Mouse (Mus musculus) midbrain, embryonic 10.5 days (tissue): Measurements from ENCODE around the gene Rabac1. TPM values are rescaled to one million over a fixed set of nuclear protein-coding genes. Genes with fewer than 3 reads are reported as not detected.
A peak's percentile ranks its signal among the peaks of the same experiment; 100 is the strongest.

Experiments
- DNase-seq: peaks from one replicate; pipeline ENCODE4 v3.0.0-alpha.2; 2017; ENCODE audit warnings: low spot score
- H3K27ac ChIP-seq: fragments of 300-500 bp; sonication (generic); replicated peaks from 2 replicates; pipeline ENCODE4 v1.5.1; 2016; ENCODE audit warnings: mild to moderate bottlenecking
- H3K27me3 ChIP-seq: fragments of 300-500 bp; sonication (generic); 2 replicates; pipeline ENCODE4 v1.6.1; 2016; ENCODE audit warnings: low read depth, mild to moderate bottlenecking; ENCODE audit not compliant: poor library complexity, severe bottlenecking
- H3K36me3 ChIP-seq: fragments of 300-500 bp; sonication (generic); 2 replicates; pipeline ENCODE4 v1.6.1; 2016; ENCODE audit warnings: mild to moderate bottlenecking, moderate library complexity
- H3K4me1 ChIP-seq: fragments of 300-500 bp; sonication (generic); 2 replicates; pipeline ENCODE4 v1.6.1; 2016
- H3K4me3 ChIP-seq: fragments of 300-500 bp; sonication (generic); 2 replicates; pipeline ENCODE4 v1.5.1; 2016; ENCODE audit warnings: mild to moderate bottlenecking, moderate library complexity
- H3K9me3 ChIP-seq: fragments of 300-500 bp; sonication (generic); replicated peaks from 2 replicates; pipeline ENCODE4 v1.6.1; 2016; ENCODE audit warnings: mild to moderate bottlenecking
- whole genome bisulfite sequencing: fragments of 180-500 bp; shearing (Covaris S2); methylation state at CpG from one replicate; pipeline ENCODE4 v1.1.7; 2016; 5-methylcytosine and 5-hydroxymethylcytosine counted together
- microRNA-seq: library from miRNA; unstranded; fragments of <30 nt; microRNA quantifications from one replicate; pipeline ENCODE4, GENCODE M21; 2017
- polyA plus RNA-seq: library from polyadenylated mRNA; unstranded; fragments of >200 nt; fragmentation: Nextera tagmentation; extraction: Ambion mirVana; gene quantifications from 2 replicates; pipeline ENCODE4 v1.2.1, GENCODE M21; 2016

Rabac1 gene
- polyA plus RNA-seq, 1 experiment from 2014 or later: 89.0 TPM

DNA sequence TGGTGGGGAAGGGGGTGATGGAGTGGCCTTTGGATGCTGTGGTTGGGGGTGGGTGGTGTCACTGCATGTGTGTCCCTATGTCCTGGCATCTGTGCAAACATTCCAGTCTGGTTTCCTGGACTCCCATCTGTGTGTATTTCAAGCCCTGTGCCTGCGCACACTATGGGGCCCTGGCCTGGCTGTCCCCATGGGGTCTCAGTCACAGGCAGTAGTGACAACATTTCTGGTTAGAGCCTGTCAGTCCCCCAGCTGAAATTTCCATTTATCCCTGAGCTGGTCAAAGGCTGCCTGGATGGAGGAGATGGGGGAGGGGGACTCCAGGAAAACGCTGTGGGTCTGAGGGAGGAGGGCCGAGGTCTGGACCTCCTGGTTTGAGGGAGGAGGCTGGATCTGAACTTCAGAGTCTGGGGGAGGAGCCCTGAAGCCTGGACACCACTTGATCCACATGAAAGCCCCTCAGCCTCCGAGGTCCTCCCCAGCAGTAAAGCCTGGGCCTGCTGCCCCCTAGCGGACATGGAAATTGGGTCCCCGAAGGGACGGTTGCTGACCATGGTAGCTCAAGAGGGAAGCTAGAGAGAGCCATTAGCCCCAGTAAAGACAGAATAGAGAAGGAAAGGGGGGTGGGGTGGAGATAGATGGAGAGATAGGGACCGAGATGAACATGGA is 22.5 kb downstream of the Rabac1 start:
- 0% methylated on average over 8 of the region's 8 CpGs for WGBS
- peak; percentile 88 for DNase-seq
- no peaks in the 10 kb centered on the region for H3K9me3 ChIP-seq
- H3K36me3 ChIP-seq: no peaks in the 10 kb centered on the region
- peak overlapping the region; percentile 36; the same call in 1 of the 2 replicates for H3K4me3 ChIP-seq
- peaks cover 100% of the 10 kb centered on the region for H3K27me3 ChIP-seq
- H3K27ac ChIP-seq: peak overlapping the region; percentile 63
- peaks cover 82% of the 10 kb centered on the region for H3K4me1 ChIP-seq

DNA sequence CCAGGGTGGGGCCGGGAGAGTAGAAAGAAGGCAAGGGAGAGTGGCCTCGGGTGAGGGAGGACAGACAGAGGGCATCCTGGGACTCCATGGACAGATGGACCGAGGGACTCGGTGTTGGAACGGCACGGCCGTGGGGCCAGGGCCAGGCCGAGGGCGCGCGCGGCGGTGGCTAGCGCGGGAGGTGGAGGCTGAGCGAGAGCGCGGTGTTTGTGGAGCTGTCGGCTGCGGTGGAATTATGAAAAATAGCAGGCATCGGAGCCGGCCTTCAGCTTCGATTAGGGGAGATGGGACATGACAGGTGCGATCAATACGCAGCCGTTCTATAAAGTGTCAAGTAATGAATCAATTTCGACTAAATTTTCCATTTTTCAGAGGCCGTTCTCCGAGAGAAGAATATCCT is 23.8 kb downstream of the Rabac1 start:
- Histone ChIP-seq H3K27ac (peak overlapping the region; percentile 47), H3K36me3 (no peaks in the 10 kb centered on the region), H3K4me1 (peaks cover 82% of the 10 kb centered on the region), H3K27me3 (peaks cover 100% of the 10 kb centered on the region), H3K9me3 (no peaks in the 10 kb centered on the region), H3K4me3 (peak overlapping the region; percentile 36)
- 3% methylated on average over 29 of the region's 29 CpGs for WGBS
- no peak for DNase-seq

DNA sequence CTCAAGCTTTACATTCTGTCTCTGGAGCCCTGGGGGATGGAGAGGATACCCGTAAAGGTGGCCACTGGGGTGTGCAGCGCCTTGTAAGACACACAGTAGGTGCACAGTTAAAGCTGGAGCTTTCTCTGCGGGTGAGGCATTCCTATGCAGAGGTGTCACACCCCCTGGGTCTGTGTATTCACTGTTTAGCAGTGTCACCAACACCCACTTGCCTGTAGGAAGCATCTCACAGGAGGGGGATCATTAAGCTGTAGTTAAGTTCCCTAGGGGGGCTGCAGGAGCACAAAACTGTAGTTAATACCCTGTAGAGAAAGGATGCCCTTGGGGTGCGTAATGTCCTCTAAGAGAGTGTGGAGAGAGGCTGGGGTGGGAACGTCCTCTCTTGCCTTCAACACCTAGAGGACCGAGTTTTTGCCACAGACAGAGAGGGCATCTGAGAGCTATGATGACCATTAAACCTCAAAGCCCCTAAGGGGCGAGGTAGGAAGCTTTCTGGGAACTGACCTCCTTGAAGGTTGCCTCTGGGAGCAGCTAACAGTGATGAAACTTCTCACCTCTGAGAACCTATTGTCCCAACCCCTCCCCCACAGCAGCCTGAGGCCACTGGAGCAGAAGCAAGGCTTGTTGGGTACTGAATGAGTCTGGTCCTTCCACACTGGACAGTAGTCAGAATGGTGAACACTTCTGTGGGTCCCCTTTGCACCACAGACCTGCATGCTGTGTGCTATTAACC is 25.1 kb downstream of the Rabac1 start:
- Histone ChIP-seq H3K27me3 (peaks cover 100% of the 10 kb centered on the region), H3K4me3 (no peak overlapping the region), H3K9me3 (no peaks in the 10 kb centered on the region), H3K36me3 (no peaks in the 10 kb centered on the region), H3K4me1 (peaks cover 78% of the 10 kb centered on the region), H3K27ac (no peak overlapping the region)
- no peak for DNase-seq
- WGBS: 3% methylated on average over 7 of the region's 7 CpGs

DNA sequence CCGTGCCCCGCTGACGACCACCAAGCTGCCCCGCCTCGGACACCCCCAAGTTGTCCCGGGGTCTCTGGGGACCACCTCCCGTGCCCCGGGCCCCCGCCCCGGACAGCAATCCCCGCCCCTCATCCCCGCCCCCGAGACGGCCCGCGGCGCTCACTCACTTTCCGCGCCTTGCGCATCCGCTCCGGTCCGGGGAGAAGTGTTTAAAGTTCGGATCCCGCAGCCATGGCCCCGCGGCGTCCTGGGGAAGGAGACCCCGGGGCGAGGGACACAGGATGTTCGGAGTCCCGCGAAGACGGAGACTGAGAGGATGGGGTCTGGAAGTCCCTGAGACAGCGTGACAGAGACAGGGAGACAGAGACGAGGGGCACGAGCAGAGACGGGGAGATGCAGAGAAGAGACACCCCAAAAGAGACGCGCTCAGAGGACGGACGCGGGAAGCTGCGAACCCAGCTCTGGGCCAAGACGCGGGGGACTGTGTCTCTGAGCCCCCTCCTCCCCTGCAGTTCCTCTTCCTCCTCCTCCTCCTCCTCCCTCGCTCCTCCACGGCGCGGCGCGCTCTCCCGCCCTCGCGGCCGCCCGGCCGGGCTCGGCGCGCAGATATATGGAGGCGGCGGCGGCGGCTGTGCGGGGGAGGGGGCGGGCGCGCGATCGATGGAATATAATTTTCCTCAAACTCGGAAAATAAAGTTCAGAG is 28.1 kb downstream of the Rabac1 start, which contains the start of gene Gm4881:
Gm4881 (minus strand) TSS at position 238 of the 694 bp plus-strand sequence.
- DNase-seq: no peak
- H3K9me3 ChIP-seq: no peaks in the 10 kb centered on the region
- H3K36me3 ChIP-seq: no peaks in the 10 kb centered on the region
- peaks cover 100% of the 10 kb centered on the region for H3K27me3 ChIP-seq
- WGBS: 1% methylated on average over 64 of the region's 72 CpGs
- peaks cover 47% of the 10 kb centered on the region for H3K4me1 ChIP-seq
- peak within 1 kb of the TSS; percentile 63 for H3K27ac ChIP-seq
- peak within 1 kb of the TSS; percentile 57 for H3K4me3 ChIP-seq

DNA sequence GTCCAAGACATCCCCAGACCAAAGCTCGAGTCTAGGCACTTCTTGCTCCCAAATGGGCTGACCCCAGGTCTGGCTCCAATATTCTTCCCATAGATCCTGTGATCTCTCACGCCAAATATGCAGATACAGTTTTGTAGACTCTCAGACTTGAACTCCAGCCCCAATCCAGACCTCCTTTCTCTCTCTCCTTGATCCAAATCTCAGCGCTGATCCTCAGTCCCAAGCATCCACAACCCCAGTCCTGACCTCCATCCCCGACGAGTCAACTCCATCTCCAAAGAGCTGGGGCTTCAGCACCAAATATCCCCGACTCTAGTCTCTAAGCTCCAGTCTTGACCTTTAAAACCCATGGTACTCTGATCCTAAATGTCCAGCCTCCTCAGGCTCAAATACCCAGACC is 28.9 kb downstream of the Rabac1 start:
- WGBS: 8% methylated on average over 6 of the region's 6 CpGs
- peaks cover 39% of the 10 kb centered on the region for H3K4me1 ChIP-seq
- H3K4me3 ChIP-seq: peak overlapping the region; percentile 57
- H3K9me3 ChIP-seq: no peaks in the 10 kb centered on the region
- no peak for DNase-seq
- H3K27ac ChIP-seq: no peak overlapping the region
- H3K36me3 ChIP-seq: no peaks in the 10 kb centered on the region
- H3K27me3 ChIP-seq: peaks cover 100% of the 10 kb centered on the region

- Histone ChIP-seq H3K9me3 (no peaks in the 10 kb centered on the region), H3K4me3 (peak overlapping the region; percentile 30), H3K27ac (no peak overlapping the region), H3K4me1 (peaks cover 56% of the 10 kb centered on the region), H3K36me3 (peaks cover 11% of the 10 kb centered on the region), H3K27me3 (peaks cover 98% of the 10 kb centered on the region)
- no peak for DNase-seq
- WGBS: under 1% methylated on average over 15 of the region's 15 CpGs
These were observed 40.9 kb downstream of the Rabac1 start for GRCm38 (mm10) chr7:24931651-24932050.

GRCm38 (mm10) chr7:24930475-24930874 is 42.1 kb downstream of the Rabac1 start:
- H3K4me1 ChIP-seq: peaks cover 52% of the 10 kb centered on the region
- H3K27ac ChIP-seq: no peak overlapping the region
- no peaks in the 10 kb centered on the region for H3K9me3 ChIP-seq
- H3K36me3 ChIP-seq: peaks cover 23% of the 10 kb centered on the region
- H3K27me3 ChIP-seq: peaks cover 86% of the 10 kb centered on the region
- peak overlapping the region; percentile 30; the same call in 1 of the 2 replicates for H3K4me3 ChIP-seq
- DNase-seq: no peak
- WGBS: 55% methylated on average over 6 of the region's 6 CpGs

Small RNA genes within 50 kb of the gene (microRNA-seq; reads per million reads assigned to microRNA genes)
- 0.90 reads per million for gene Mir7046
- not detected for gene Mir7047

Other genes starting within 250 kb of the Rabac1 start
- gene Gm4763, start 245.8 kb downstream of the Rabac1 start, polyA plus RNA-seq: not detected in 2 replicates
- gene Cd177, start 212.4 kb downstream of the Rabac1 start, polyA plus RNA-seq: not detected in 2 replicates
- gene Ceacam10, start 195.5 kb downstream of the Rabac1 start, polyA plus RNA-seq: not detected in 2 replicates
- 15.7 and 17.2 TPM in 2 replicates for gene Gm9844, start 110.5 kb downstream of the Rabac1 start, polyA plus RNA-seq
- not detected in 2 replicates for gene Lypd4, start 102.8 kb downstream of the Rabac1 start, polyA plus RNA-seq
- 0.14 TPM in 1 of 2 replicates, not detected in the other for gene Dmrtc2, start 102.7 kb downstream of the Rabac1 start, polyA plus RNA-seq
- 1,942 and 2,205 TPM in 2 replicates for gene Rps19, start 88.4 kb downstream of the Rabac1 start, polyA plus RNA-seq
- gene Cd79a, start 75.4 kb downstream of the Rabac1 start, polyA plus RNA-seq: 0.15 and 0.23 TPM in 2 replicates
- gene Arhgef1, start 69.8 kb downstream of the Rabac1 start, polyA plus RNA-seq: 60.4 and 62.5 TPM in 2 replicates
- 0.63 and 0.81 TPM in 2 replicates for gene Gm4881, start 28.3 kb downstream of the Rabac1 start, polyA plus RNA-seq
- gene Atp1a3, start 33.2 kb upstream of the Rabac1 start, polyA plus RNA-seq: 11.1 and 27.0 TPM in 2 replicates
- 5.4 and 7.5 TPM in 2 replicates for gene Grik5, start 99.6 kb upstream of the Rabac1 start, polyA plus RNA-seq
- 44.4 and 45.3 TPM in 2 replicates for gene Zfp574, start 99.8 kb upstream of the Rabac1 start, polyA plus RNA-seq
- 13.6 and 26.5 TPM in 2 replicates for gene Pou2f2, start 207.0 kb upstream of the Rabac1 start, polyA plus RNA-seq
- gene Dedd2, start 247.9 kb upstream of the Rabac1 start, polyA plus RNA-seq: 8.4 TPM in 2 replicates
- 2.7 and 2.8 TPM in 2 replicates for gene Zfp526, start 248.7 kb upstream of the Rabac1 start, polyA plus RNA-seq